Mouse (Mus musculus): ENCODE measurements around the gene Olfr46. TPM values are rescaled to one million over a fixed set of nuclear protein-coding genes. Genes with fewer than 3 reads are reported as not detected.

Olfr46 gene
- polyA plus RNA-seq (2012; rRNA removed; ENCODE audit: low replicate concordance): not detected in 2 replicates

DNA sequence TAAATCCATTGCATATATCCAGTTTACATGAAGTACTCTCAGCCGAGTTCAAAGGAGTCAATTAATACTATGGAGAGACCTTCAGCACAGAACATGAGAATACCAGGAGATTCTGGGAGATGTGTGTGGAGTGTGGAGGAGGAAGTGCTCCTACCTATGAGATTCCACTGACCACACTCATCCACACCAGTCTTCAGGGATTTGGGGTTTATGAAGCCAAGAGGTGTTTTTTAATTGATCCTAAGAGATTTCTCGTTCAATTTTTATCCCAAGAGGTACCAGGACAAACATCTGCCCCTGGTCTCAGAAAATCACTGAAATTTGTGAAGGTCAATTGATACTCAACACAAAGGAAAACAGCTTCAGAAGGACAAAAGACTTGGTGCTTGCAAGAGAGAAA, at the start of gene Olfr46:
Gene Olfr46, plus strand, starts transcription at position 301 of the 400 bp plus-strand sequence.

DNA sequence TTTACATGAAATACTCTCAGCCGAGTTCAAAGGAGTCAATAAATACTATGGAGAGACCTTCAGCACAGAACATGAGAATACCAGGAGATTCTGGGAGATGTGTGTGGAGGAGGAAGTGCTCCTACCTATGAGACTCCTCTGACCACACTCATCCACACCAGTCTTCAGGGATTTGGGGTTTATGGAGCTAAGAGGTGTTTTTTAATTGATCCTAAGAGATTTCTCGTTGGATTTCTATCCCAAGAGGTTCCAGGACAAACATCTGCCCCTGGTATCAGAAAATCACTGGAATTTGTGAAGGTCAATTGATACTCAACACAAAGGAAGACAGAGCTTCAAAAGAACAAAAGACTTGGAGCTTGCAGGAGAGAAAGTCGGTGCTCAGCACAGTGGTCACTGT, 33.5 kb upstream of the Olfr46 start, which contains the start of gene Olfr538:
Gene Olfr538, plus strand, starts transcription at position 301 of the 400 bp plus-strand sequence.

DNA sequence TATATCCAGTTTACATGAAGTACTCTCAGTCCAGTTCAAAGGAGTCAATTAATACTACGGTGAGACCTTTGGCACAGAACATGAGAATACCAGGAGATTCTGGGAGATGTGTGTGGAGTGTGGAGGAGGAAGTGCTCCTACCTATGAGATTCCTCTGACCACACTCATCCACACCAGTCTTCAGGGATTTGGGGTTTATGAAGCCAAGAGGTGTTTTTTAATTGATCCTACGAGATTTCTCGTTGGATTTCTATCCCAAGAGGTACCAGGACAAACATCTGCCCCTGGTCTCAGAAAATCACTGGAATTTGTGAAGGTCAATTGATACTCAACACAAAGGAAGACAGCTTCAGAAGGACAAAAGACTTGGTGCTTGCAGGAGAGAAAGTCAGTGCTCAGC, 27.6 kb downstream of the Olfr46 start, which contains the start of gene Olfr61:
Gene Olfr61, plus strand, starts transcription at position 301 of the 400 bp plus-strand sequence.

DNA sequence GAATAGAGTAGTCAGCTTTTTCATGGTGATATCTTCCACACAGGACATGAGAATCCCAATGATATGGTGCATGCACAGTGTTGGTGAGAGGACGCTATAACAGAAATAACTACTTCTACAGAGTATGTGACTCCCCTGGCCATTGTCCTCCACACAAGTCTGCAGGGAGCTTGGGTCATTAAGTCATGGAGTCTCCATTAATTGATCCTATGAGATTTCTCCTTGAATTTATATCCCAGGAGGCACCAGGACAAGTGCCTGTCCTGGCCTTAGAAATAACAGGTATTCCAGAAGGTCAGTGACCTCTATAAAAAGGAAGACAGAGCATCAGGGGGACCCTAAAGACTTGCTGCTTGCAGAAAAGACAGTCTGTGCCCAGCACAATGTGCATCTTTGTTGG, 45.1 kb downstream of the Olfr46 start, which contains the start of gene Olfr53:
Gene Olfr53, plus strand, starts transcription at position 301 of the 400 bp plus-strand sequence.

DNA sequence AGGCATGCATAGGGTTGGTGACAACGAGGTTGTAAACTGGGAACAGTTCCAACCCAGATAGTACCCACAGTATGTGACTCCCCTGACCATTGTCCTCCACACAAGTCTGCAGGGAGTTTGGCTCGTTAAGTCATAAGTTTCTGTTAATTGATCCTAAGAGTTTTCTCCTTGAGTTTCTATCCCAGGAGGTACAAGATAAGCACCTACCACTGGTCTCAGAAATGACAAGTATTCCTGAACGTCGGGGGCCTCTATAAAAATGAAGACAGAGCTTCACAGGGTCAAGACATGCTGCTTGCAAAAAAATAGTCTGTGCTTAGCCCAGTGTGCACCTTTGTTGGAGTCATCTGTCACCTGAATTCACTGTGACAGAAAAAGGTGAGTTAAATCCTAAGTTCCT, 58.6 kb downstream of the Olfr46 start, which contains the start of gene Olfr539:
Gene Olfr539, plus strand, starts transcription at position 301 of the 400 bp plus-strand sequence.

Other genes starting within 250 kb of the Olfr46 start
- 1.1 and 1.2 TPM in 2 replicates for gene Olfr60, start 239.6 kb upstream of the Olfr46 start, polyA plus RNA-seq (2012; rRNA removed; ENCODE audit: low replicate concordance)
- gene Olfr530, start 224.9 kb upstream of the Olfr46 start, polyA plus RNA-seq (2012; rRNA removed; ENCODE audit: low replicate concordance): not detected in 2 replicates
- gene Olfr531, start 198.4 kb upstream of the Olfr46 start, polyA plus RNA-seq (2012; rRNA removed; ENCODE audit: low replicate concordance): not detected in 2 replicates
- not detected in 2 replicates for gene Olfr532, start 179.6 kb upstream of the Olfr46 start, polyA plus RNA-seq (2012; rRNA removed; ENCODE audit: low replicate concordance)
- gene Olfr533, start 137.9 kb upstream of the Olfr46 start, polyA plus RNA-seq (2012; rRNA removed; ENCODE audit: low replicate concordance): not detected in 2 replicates
- not detected in 2 replicates for gene Olfr535, start 117.1 kb upstream of the Olfr46 start, polyA plus RNA-seq (2012; rRNA removed; ENCODE audit: low replicate concordance)
- not detected in 2 replicates for gene Olfr536, start 93.9 kb upstream of the Olfr46 start, polyA plus RNA-seq (2012; rRNA removed; ENCODE audit: low replicate concordance)
- gene Olfr538, start 33.4 kb upstream of the Olfr46 start, polyA plus RNA-seq (2012; rRNA removed; ENCODE audit: low replicate concordance): not detected in 2 replicates
- not detected in 2 replicates for gene Olfr61, start 27.7 kb downstream of the Olfr46 start, polyA plus RNA-seq (2012; rRNA removed; ENCODE audit: low replicate concordance)
- gene Olfr53, start 45.2 kb downstream of the Olfr46 start, polyA plus RNA-seq (2012; rRNA removed; ENCODE audit: low replicate concordance): not detected in 2 replicates
- gene Olfr539, start 58.7 kb downstream of the Olfr46 start, polyA plus RNA-seq (2012; rRNA removed; ENCODE audit: low replicate concordance): not detected in 2 replicates
- gene Olfr45, start 80.7 kb downstream of the Olfr46 start, polyA plus RNA-seq (2012; rRNA removed; ENCODE audit: low replicate concordance): not detected in 2 replicates
- not detected in 2 replicates for gene Olfr541, start 96.0 kb downstream of the Olfr46 start, polyA plus RNA-seq (2012; rRNA removed; ENCODE audit: low replicate concordance)
- gene Cyp2e1, start 162.5 kb downstream of the Olfr46 start, polyA plus RNA-seq (2012; rRNA removed; ENCODE audit: low replicate concordance): 154 and 260 TPM in 2 replicates
- 0.12 and 0.17 TPM in 2 replicates for gene Syce1, start 186.6 kb downstream of the Olfr46 start, polyA plus RNA-seq (2012; rRNA removed; ENCODE audit: low replicate concordance)
- 0.02 and 0.07 TPM in 2 replicates for gene Zfp941, start 220.9 kb downstream of the Olfr46 start, polyA plus RNA-seq (2012; rRNA removed; ENCODE audit: low replicate concordance)
- gene Urah, start 233.7 kb downstream of the Olfr46 start, polyA plus RNA-seq (2012; rRNA removed; ENCODE audit: low replicate concordance): 35.9 and 51.0 TPM in 2 replicates
- not detected in 2 replicates for gene Scgb1c1, start 244.3 kb downstream of the Olfr46 start, polyA plus RNA-seq (2012; rRNA removed; ENCODE audit: low replicate concordance)
- gene Odf3, start 246.5 kb downstream of the Olfr46 start, polyA plus RNA-seq (2012; rRNA removed; ENCODE audit: low replicate concordance): 0.19 and 0.24 TPM in 2 replicates